Mouse (Mus musculus) embryonic facial prominence, embryonic 15.5 days (tissue): Measurements from ENCODE around the gene Pradc1. TPM values are rescaled to one million over a fixed set of nuclear protein-coding genes. Genes with fewer than 3 reads are reported as not detected.

Experiments used
- polyA plus RNA-seq: library from polyadenylated mRNA; unstranded; fragments of >200 nt; fragmentation: Nextera tagmentation; extraction: Ambion mirVana; gene quantifications from 2 replicates; pipeline ENCODE4 v1.2.1, GENCODE M21; 2015

The Pradc1 gene
- polyA plus RNA-seq, 1 experiment from 2014 or later, result 42.4 TPM

Other genes with a start within 250 kb of the Pradc1 start
- gene Sfxn5, start 118.5 kb downstream of the Pradc1 start, polyA plus RNA-seq, result 8.0 TPM in 2 replicates
- gene Rab11fip5, start 77.3 kb downstream of the Pradc1 start, polyA plus RNA-seq, result 20.1 and 21.4 TPM in 2 replicates
- gene Noto, start 28.1 kb downstream of the Pradc1 start, polyA plus RNA-seq, result not detected in 2 replicates
- gene Smyd5, start 20.0 kb downstream of the Pradc1 start, polyA plus RNA-seq, result 47.8 and 51.9 TPM in 2 replicates
- gene Cct7, start 456 bp downstream of the Pradc1 start, polyA plus RNA-seq, result 440 and 448 TPM in 2 replicates
- 0.26 and 0.33 TPM in 2 replicates for gene Fbxo41, start 51.0 kb upstream of the Pradc1 start, polyA plus RNA-seq
- not detected in 2 replicates for gene Egr4, start 61.6 kb upstream of the Pradc1 start, polyA plus RNA-seq
- 4.9 and 5.3 TPM in 2 replicates for gene Alms1, start 135.6 kb upstream of the Pradc1 start, polyA plus RNA-seq